Mouse (Mus musculus): ENCODE measurements at regions not wholly inside any gene's neighbourhood (a gene's known extent, or its start where the extent isn't known, plus 50 kb on each side); places are given as distances from the start of the nearest gene placed in this dataset.

- no peak for DNase-seq (ENCODE audit: low read depth)
Observed at GRCm38 (mm10) chr10:125725681-125726139, 240.3 kb upstream of the Lrig3 start.

- no peak for DNase-seq (ENCODE audit: low read depth)
Observed at GRCm38 (mm10) chr10:125726546-125726945, 239.4 kb upstream of the Lrig3 start.

- DNase-seq (ENCODE audit: low read depth), result no peak
Observed at GRCm38 (mm10) chr10:125735744-125736494, 230.0 kb upstream of the Lrig3 start.

DNA sequence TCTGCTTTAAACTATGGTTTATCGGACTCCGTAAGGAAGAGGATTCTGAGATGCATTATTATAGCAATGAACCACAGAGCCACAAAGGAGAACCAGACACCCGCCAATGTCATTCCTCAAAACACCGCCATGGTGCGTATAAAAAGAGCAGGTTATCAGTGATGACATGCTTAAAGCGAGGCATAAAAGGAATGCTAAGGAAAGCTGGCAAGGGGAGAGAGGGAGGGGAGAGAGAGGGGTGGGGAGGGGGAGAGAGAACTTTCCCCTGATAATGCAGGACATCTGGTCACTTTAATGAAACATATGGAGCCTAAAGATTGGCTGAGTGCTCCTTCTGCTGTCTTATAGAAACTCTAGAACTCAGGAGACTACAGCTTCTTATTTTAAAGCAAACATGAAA lies 222.8 kb upstream of the Lrig3 start:
- DNase-seq (ENCODE audit: low read depth), result no peak

DNA sequence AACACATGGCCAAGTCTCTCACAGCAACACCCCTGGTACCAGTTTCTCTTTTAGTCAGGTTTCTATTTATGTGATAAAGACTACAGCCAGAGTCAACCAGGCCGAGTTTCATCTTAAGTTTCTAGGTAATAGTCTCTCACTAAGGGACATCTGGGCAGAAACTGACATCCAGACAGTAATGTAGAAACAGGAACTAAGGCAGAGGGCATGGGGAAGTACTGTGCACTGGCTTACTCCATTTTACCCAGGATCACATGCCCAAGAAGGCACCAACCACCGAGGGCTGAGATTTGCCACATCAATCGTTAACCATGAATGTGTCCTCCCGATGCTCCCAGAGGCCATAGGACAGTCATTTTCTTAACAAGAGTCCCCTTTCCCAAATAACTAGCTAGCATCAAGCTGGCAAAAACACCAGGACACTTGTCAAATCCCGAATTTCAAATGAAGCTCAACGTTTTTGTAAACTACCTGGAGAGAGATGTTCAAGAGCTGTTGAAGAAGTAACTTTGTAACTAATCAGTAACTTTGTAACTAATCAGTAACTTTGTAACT lies 216.9 kb upstream of the Lrig3 start:
- DNase-seq (ENCODE audit: low read depth), result no peak

- DNase-seq (ENCODE audit: low read depth), result no peak
Observed at GRCm38 (mm10) chr10:125752506-125753218, 213.3 kb upstream of the Lrig3 start.

- DNase-seq (ENCODE audit: low read depth), result no peak
Observed at GRCm38 (mm10) chr10:125759171-125759570, 206.8 kb upstream of the Lrig3 start.

DNA sequence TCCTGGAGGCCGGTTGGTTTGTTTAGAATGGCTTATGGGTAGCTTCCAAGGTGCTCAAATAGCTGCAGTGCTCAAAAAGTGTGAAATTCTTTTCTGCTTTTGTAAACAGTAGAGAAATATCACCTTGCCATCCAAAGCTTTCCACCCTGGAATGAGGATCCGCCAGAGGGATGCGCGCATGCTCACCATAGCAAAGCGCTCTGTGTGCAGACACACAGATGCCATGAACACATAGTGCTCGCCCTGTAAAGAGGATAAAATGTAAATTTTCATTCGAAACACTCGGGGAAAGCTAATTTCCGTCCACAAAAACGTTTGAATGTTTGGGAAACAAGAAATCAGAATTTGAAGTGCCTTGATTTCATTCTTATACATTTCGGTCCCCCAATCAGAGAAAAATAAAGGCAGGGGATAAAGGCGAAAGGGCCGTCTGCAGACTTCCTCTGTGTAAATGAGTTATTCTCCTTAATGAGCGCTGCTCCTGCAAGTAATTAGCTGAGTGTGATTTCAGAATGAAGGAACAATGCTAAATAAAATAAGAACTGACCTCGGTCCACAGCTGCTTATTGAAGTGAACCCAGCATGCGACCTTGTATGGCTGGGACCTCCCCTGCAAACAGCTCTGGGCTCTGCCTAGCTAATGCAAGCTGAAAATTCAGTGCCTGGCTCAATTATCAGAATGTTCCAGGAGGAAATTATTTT lies 203.4 kb upstream of the Lrig3 start:
- DNase-seq (ENCODE audit: low read depth), result no peak

DNA sequence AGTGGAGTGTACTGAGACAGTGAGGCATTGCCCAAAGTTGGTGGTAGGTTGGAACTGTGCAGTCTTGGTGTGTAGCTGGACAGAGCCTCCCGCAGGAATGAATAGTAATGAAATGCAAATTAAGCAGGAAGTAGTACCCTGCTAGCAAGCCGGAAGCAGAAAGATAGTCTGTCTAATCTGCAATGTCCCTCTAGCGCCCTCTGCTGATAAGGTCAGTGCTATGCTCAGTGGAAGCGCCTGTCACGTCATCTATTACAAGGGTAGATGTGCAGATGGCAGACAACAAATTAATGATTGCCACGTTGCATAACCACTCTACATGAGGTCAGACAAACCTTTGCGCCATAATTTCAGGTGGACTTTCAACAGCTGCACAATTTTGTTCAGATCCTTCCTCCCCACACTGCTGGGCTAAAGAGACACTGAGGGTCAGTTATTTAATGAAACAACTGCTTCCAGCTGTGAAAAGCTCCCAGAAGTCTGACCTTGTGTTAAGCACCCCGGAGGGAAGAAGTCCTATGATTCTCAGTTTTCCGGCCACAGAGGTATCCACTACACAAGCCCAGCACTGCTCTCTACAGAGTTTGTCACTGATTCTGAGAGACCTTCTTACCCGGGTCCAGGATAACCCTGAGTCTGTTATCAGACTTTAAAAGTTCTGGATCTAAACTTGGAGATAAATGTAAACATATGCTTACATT lies 201.4 kb upstream of the Lrig3 start:
- DNase-seq (ENCODE audit: low read depth), result no peak

- DNase-seq (ENCODE audit: low read depth), result no peak
Observed at GRCm38 (mm10) chr10:125765103-125765820, 200.7 kb upstream of the Lrig3 start.

DNA sequence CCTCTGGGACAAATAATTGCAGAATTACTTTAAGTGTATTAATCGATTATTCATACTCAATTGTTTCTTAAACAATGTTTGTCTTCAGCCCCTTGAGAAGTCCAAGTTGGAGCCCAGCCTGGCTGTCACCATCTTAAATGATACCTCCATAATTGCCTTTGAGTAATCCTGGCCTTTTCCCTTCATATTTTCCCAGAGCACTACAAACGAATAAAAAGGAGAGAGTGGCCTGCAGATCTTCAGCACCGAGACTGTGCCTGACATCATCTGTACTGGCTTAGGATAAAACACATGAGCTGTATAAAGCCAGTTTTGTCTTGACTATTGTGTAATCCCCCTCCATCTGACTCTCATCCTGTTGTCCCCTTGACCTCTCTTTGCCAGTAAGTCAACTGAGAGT lies 197.7 kb upstream of the Lrig3 start:
- DNase-seq (ENCODE audit: low read depth), result no peak

GRCm38 (mm10) chr10:125773541-125773940 lies 192.4 kb upstream of the Lrig3 start:
- no peak for DNase-seq (ENCODE audit: low read depth)

GRCm38 (mm10) chr10:125782486-125782885 lies 183.5 kb upstream of the Lrig3 start:
- no peak for DNase-seq (ENCODE audit: low read depth)

GRCm38 (mm10) chr10:125784896-125785295 lies 181.1 kb upstream of the Lrig3 start:
- no peak for DNase-seq (ENCODE audit: low read depth)

GRCm38 (mm10) chr10:125785448-125786196 lies 180.3 kb upstream of the Lrig3 start:
- no peak for DNase-seq (ENCODE audit: low read depth)

- no peak for DNase-seq (ENCODE audit: low read depth)
Observed at GRCm38 (mm10) chr10:125786197-125786879, 179.6 kb upstream of the Lrig3 start.

- DNase-seq (ENCODE audit: low read depth), result no peak
Observed at GRCm38 (mm10) chr10:125786880-125787337, 179.1 kb upstream of the Lrig3 start.

- DNase-seq (ENCODE audit: low read depth), result no peak
Observed at GRCm38 (mm10) chr10:125787441-125788060, 178.4 kb upstream of the Lrig3 start.

DNA sequence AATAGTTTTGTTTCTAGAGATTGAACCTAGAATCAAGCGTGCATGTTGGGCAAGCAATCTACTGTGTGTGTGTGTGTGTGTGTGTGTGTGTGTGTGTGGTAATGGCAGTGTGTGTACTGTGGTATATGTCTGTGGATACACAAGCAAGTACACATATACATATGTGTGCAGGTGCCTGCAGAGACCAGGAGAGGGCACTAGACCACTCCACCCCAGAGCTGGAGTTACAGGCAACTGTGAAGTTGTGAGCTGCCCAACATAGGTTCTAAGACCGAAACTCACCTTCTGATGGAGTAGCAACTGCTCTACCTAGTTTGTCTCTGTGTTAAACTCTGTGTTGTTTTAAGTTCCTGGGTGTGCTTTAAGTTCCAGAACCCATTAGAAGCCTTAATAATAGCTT lies 177.7 kb upstream of the Lrig3 start:
- DNase-seq (ENCODE audit: low read depth), result no peak
